Mouse (Mus musculus): ENCODE results near the gene Sycp2l. TPM values are rescaled to one million over a fixed set of nuclear protein-coding genes. Genes with fewer than 3 reads are reported as not detected.

Gene Sycp2l
- total RNA-seq (2012; rRNA removed), result 0.85 and 2.0 TPM in 2 replicates

DNA sequence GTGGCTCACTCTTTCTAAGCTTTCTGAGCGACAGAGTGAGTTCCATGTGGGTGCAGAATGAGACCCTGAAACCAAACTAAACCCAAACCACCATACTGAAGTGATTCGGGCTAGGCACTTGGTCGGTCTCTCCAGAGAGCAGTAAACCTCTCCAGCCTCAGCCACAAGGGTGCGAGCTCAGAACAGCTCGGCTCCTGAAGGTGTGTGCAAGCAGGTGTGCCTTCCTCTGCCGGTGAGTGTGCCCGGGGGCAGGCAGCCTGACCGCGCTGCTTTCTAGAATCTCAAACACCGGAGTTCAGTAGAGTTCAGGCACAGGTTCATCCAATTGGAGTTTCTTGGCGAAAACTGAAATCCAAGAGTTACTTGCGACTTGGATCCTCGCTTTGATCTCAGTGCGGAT lies at the start of gene Sycp2l:
Gene Sycp2l, plus strand, starts transcription at position 368 of the 400 bp plus-strand sequence.
- Histone ChIP-seq H3K4me3 (ENCODE audit: insufficient read depth in 1 of 2, low read depth in 1 of 2, low read length in 2 of 2, poor library complexity in 1 of 2, severe bottlenecking in 1 of 2) (peak within 1 kb of the TSS; percentile 8 to 40; a peak in 3 of 4 replicates), H3K27ac (ENCODE audit: insufficient read depth, low read depth, low read length, poor library complexity, severe bottlenecking) (no peak within 1 kb of the TSS), H3K9ac (ENCODE audit: insufficient read depth, low read depth, low read length, poor library complexity, severe bottlenecking) (no peak within 1 kb of the TSS; the same call in 1 of the 2 replicates), H3K9me3 (ENCODE audit: control insufficient read depth, insufficient read depth, low read depth, low read length) (no peaks in the 10 kb centered on the region), H3K4me1 (ENCODE audit: control insufficient read depth in 2 of 2, insufficient read depth in 2 of 2, low read length in 2 of 2, poor library complexity in 1 of 2) (no peaks in the 10 kb centered on the region), H3K36me3 (ENCODE audit: control insufficient read depth, insufficient read depth, low read length, poor library complexity, severe bottlenecking) (no peaks in the 10 kb centered on the region)
- TF ChIP-seq ZC3H11A (IDR thresholded peaks at IDR 0.05; ENCODE audit: borderline replicate concordance, low read depth, low read length) (no peak), MAFK (IDR thresholded peaks at IDR 0.05; ENCODE audit: insufficient read depth, low read depth, low read length) (no peak), HCFC1 (IDR thresholded peaks at IDR 0.05; ENCODE audit: borderline replicate concordance, insufficient read depth, low read length) (no peak), ZNF384 (IDR thresholded peaks at IDR 0.05; ENCODE audit: low read depth, low read length) (no peak), CHD2 (IDR thresholded peaks at IDR 0.05; ENCODE audit: low read depth, low read length) (no peak)
- in situ Hi-C loops (cut with MboI; ENCODE audit: low sequenced_read_pairs in 2 of 2, unreplicated experiment in 2 of 2), result no loop called here
- no peak for DNase-seq (ENCODE audit: low read depth, low spot score)

DNA sequence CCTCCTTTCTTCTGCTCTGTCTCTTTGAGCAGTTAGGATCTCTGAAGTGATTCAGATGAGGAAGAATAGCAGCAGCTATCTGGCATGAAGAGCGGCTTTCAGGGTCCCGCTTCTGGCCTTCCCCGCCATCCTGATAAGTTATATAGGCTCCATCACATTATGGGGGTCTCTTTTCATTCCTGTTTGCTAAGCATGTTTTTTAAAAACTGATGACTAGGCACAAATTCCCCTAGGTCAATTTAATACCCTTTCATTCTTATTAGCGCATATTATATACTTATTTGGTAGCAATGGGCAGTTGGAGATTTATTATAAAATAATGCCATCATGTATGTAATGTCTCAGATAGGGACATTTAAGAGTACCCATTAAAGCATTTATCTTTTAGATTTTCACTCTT lies 46.5 kb upstream of the Sycp2l start:
- no peaks in the 10 kb centered on the region for H3K4me1 ChIP-seq (ENCODE audit: control insufficient read depth in 2 of 2, insufficient read depth in 2 of 2, low read length in 2 of 2, poor library complexity in 1 of 2)
- in situ Hi-C loops (cut with MboI; ENCODE audit: low sequenced_read_pairs in 2 of 2, unreplicated experiment in 2 of 2), result no loop called here
- H3K9me3 ChIP-seq (ENCODE audit: control insufficient read depth, insufficient read depth, low read depth, low read length), result no peaks in the 10 kb centered on the region

DNA sequence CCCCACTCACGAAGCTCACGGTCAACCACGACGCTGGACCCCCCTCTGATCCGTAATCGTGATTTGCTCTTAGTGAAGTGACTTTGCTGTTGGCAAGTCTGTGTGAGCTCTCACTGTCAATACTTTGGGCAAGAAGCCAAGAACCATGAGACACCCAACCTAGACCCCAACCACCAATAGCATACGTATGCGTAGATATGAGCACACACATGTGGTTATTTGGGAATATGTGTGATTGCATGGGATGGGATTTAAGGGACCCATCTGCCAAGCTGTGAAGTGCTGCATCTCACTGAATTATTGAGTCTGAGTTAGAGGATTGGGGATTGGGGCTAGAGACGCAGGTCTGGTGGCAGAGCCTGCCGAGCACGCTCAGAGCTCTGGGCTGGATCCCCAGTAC lies 42.5 kb upstream of the Sycp2l start:
- no peak for DNase-seq (ENCODE audit: low read depth, low spot score)
- Histone ChIP-seq H3K4me1 (ENCODE audit: control insufficient read depth in 2 of 2, insufficient read depth in 2 of 2, low read length in 2 of 2, poor library complexity in 1 of 2) (no peaks in the 10 kb centered on the region), H3K4me3 (ENCODE audit: insufficient read depth in 1 of 2, low read depth in 1 of 2, low read length in 2 of 2, poor library complexity in 1 of 2, severe bottlenecking in 1 of 2) (no peak overlapping the region), H3K27ac (ENCODE audit: insufficient read depth, low read depth, low read length, poor library complexity, severe bottlenecking) (no peak overlapping the region), H3K9me3 (ENCODE audit: control insufficient read depth, insufficient read depth, low read depth, low read length) (no peaks in the 10 kb centered on the region), H3K36me3 (ENCODE audit: control insufficient read depth, insufficient read depth, low read length, poor library complexity, severe bottlenecking) (no peaks in the 10 kb centered on the region), H3K9ac (ENCODE audit: insufficient read depth, low read depth, low read length, poor library complexity, severe bottlenecking) (no peak overlapping the region)
- TF ChIP-seq ZC3H11A (IDR thresholded peaks at IDR 0.05; ENCODE audit: borderline replicate concordance, low read depth, low read length) (no peak), HCFC1 (IDR thresholded peaks at IDR 0.05; ENCODE audit: borderline replicate concordance, insufficient read depth, low read length) (no peak), MAFK (IDR thresholded peaks at IDR 0.05; ENCODE audit: insufficient read depth, low read depth, low read length) (no peak), ZNF384 (IDR thresholded peaks at IDR 0.05; ENCODE audit: low read depth, low read length) (no peak), CHD2 (IDR thresholded peaks at IDR 0.05; ENCODE audit: low read depth, low read length) (no peak)
- in situ Hi-C loops (cut with MboI; ENCODE audit: low sequenced_read_pairs in 2 of 2, unreplicated experiment in 2 of 2), result no loop called here

More for the DNA sequence above, 46.5 kb upstream of the Sycp2l start:
- Histone ChIP-seq H3K4me3 (ENCODE audit: insufficient read depth in 1 of 2, low read depth in 1 of 2, low read length in 2 of 2, poor library complexity in 1 of 2, severe bottlenecking in 1 of 2) (no peak overlapping the region), H3K9ac (ENCODE audit: insufficient read depth, low read depth, low read length, poor library complexity, severe bottlenecking) (no peak overlapping the region), H3K36me3 (ENCODE audit: control insufficient read depth, insufficient read depth, low read length, poor library complexity, severe bottlenecking) (no peaks in the 10 kb centered on the region), H3K27ac (ENCODE audit: insufficient read depth, low read depth, low read length, poor library complexity, severe bottlenecking) (no peak overlapping the region)
- no peak for DNase-seq (ENCODE audit: low read depth, low spot score)
- TF ChIP-seq MAFK (IDR thresholded peaks at IDR 0.05; ENCODE audit: insufficient read depth, low read depth, low read length) (peak; percentile 66), CHD2 (IDR thresholded peaks at IDR 0.05; ENCODE audit: low read depth, low read length) (no peak), HCFC1 (IDR thresholded peaks at IDR 0.05; ENCODE audit: borderline replicate concordance, insufficient read depth, low read length) (no peak)

DNA sequence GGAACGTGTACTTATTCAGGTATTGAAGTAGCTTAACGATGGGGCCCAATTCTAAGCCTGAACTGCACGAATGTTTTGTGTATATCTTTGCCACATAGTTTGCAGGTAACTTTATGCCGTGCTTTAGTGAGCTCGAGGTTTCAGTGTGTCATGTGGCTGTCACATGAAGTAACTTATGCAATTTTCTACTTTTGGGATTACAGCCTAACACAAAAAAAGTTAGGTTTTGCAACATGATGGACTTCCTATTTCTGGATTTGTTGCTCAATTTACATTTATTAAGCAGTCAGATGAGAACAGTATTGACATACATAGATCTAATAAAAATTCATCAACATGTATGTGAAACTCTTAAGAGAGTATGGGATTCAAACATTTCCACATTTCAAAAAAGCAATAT lies 40.3 kb upstream of the Sycp2l start:
- no peaks in the 10 kb centered on the region for H3K36me3 ChIP-seq (ENCODE audit: control insufficient read depth, insufficient read depth, low read length, poor library complexity, severe bottlenecking)
- H3K27ac ChIP-seq (ENCODE audit: insufficient read depth, low read depth, low read length, poor library complexity, severe bottlenecking), result no peak overlapping the region
- no peak overlapping the region for H3K9ac ChIP-seq (ENCODE audit: insufficient read depth, low read depth, low read length, poor library complexity, severe bottlenecking)
- H3K4me1 ChIP-seq (ENCODE audit: control insufficient read depth in 2 of 2, insufficient read depth in 2 of 2, low read length in 2 of 2, poor library complexity in 1 of 2), result 0 out of 4 replicates have a peak, but pooled peaks cover 0 to 4% of the 10 kb centered on the region in 2 experiments
- no peak overlapping the region for H3K4me3 ChIP-seq (ENCODE audit: insufficient read depth in 1 of 2, low read depth in 1 of 2, low read length in 2 of 2, poor library complexity in 1 of 2, severe bottlenecking in 1 of 2)
- no peaks in the 10 kb centered on the region for H3K9me3 ChIP-seq (ENCODE audit: control insufficient read depth, insufficient read depth, low read depth, low read length)
- in situ Hi-C loops (cut with MboI; ENCODE audit: low sequenced_read_pairs in 2 of 2, unreplicated experiment in 2 of 2), result no loop called here
- DNase-seq (ENCODE audit: low read depth, low spot score), result no peak
- TF ChIP-seq ZC3H11A (IDR thresholded peaks at IDR 0.05; ENCODE audit: borderline replicate concordance, low read depth, low read length) (no peak), CHD2 (IDR thresholded peaks at IDR 0.05; ENCODE audit: low read depth, low read length) (no peak), MAFK (IDR thresholded peaks at IDR 0.05; ENCODE audit: insufficient read depth, low read depth, low read length) (no peak), HCFC1 (IDR thresholded peaks at IDR 0.05; ENCODE audit: borderline replicate concordance, insufficient read depth, low read length) (no peak), ZNF384 (IDR thresholded peaks at IDR 0.05; ENCODE audit: low read depth, low read length) (no peak)

DNA sequence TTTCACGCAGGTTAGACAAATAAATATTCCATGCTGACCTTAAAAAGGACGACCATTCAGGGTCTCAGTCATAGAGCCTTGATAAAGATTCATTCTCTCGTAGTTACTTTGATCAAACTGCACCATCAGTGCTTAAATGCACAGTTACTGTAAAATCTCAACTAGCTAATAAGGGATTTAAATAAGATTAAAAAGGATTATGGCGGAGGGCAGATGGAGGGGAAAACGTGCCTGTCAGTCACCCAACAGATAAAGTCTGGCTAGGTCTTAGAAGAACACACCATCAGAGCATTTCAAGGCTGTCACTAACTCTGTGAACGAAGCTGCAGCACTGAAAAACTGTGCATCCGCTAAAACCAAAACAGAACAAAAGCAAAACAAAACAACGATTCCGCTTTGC lies 36.2 kb upstream of the Sycp2l start:
- Histone ChIP-seq H3K9me3 (ENCODE audit: control insufficient read depth, insufficient read depth, low read depth, low read length) (no peaks in the 10 kb centered on the region), H3K9ac (ENCODE audit: insufficient read depth, low read depth, low read length, poor library complexity, severe bottlenecking) (no peak overlapping the region), H3K27ac (ENCODE audit: insufficient read depth, low read depth, low read length, poor library complexity, severe bottlenecking) (no peak overlapping the region), H3K36me3 (ENCODE audit: control insufficient read depth, insufficient read depth, low read length, poor library complexity, severe bottlenecking) (no peaks in the 10 kb centered on the region), H3K4me3 (ENCODE audit: insufficient read depth in 1 of 2, low read depth in 1 of 2, low read length in 2 of 2, poor library complexity in 1 of 2, severe bottlenecking in 1 of 2) (no peak overlapping the region), H3K4me1 (ENCODE audit: control insufficient read depth in 2 of 2, insufficient read depth in 2 of 2, low read length in 2 of 2, poor library complexity in 1 of 2) (0 out of 4 replicates have a peak, but pooled peaks cover 0 to 5% of the 10 kb centered on the region in 2 experiments)
- in situ Hi-C loops (cut with MboI; ENCODE audit: low sequenced_read_pairs in 2 of 2, unreplicated experiment in 2 of 2), result loop anchor here in 1 of 2 experiments (25.0 kb wide), 1 partner anchor 159 kb away; the partner anchor contains the start of gene Smim13
- DNase-seq (ENCODE audit: low read depth, low spot score), result no peak
- TF ChIP-seq ZC3H11A (IDR thresholded peaks at IDR 0.05; ENCODE audit: borderline replicate concordance, low read depth, low read length) (no peak), MAFK (IDR thresholded peaks at IDR 0.05; ENCODE audit: insufficient read depth, low read depth, low read length) (no peak), HCFC1 (IDR thresholded peaks at IDR 0.05; ENCODE audit: borderline replicate concordance, insufficient read depth, low read length) (no peak), CHD2 (IDR thresholded peaks at IDR 0.05; ENCODE audit: low read depth, low read length) (no peak), ZNF384 (IDR thresholded peaks at IDR 0.05; ENCODE audit: low read depth, low read length) (no peak)

All from ES-E14 (cell line).